Mouse (Mus musculus) heart, embryonic 13.5 days (tissue): ENCODE measurements around the gene Cnih3. TPM values are rescaled to one million over a fixed set of nuclear protein-coding genes. Genes with fewer than 3 reads are reported as not detected.

ENCODE experiments used
- ATAC-seq: fragments of 200-750 bp; cut with Nextera tagmentation; 2 replicates; pipeline ENCODE4 v1.8.0; 2017; ENCODE audit warnings: moderate TSS enrichment; ENCODE audit not compliant: insufficient number of reproducible peaks, low FRiP score, low TSS enrichment; ENCODE audit errors: extremely low read depth
- H3K27ac ChIP-seq: fragments of 300-500 bp; sonication (generic); replicated peaks from 2 replicates; pipeline ENCODE4 v1.5.1; 2015; ENCODE audit warnings: moderate library complexity, mild to moderate bottlenecking, inconsistent platforms
- H3K27me3 ChIP-seq: fragments of 300-500 bp; sonication (generic); replicated peaks from 2 replicates; pipeline ENCODE4 v1.6.1; 2015; ENCODE audit warnings: mild to moderate bottlenecking, inconsistent platforms
- H3K36me3 ChIP-seq: fragments of 300-500 bp; sonication (generic); 2 replicates; pipeline ENCODE4 v1.6.1; 2015; ENCODE audit warnings: mild to moderate bottlenecking, inconsistent platforms
- H3K4me1 ChIP-seq: fragments of 300-500 bp; sonication (generic); 2 replicates; pipeline ENCODE4 v1.6.1; 2015; ENCODE audit warnings: inconsistent platforms
- H3K4me2 ChIP-seq: fragments of 300-500 bp; sonication (generic); 2 replicates; pipeline ENCODE4 v1.6.1; 2015; ENCODE audit warnings: inconsistent platforms, mild to moderate bottlenecking, moderate library complexity
- H3K4me3 ChIP-seq: fragments of 300-500 bp; sonication (generic); 2 replicates; pipeline ENCODE4 v1.5.1; 2015; ENCODE audit warnings: moderate library complexity, mild to moderate bottlenecking, inconsistent platforms
- H3K9ac ChIP-seq: fragments of 300-500 bp; sonication (generic); 2 replicates; pipeline ENCODE4 v1.6.1; 2015; ENCODE audit warnings: inconsistent platforms, mild to moderate bottlenecking, moderate library complexity
- H3K9me3 ChIP-seq: fragments of 300-500 bp; sonication (generic); 2 replicates; pipeline ENCODE4 v1.6.1; 2016; ENCODE audit warnings: inconsistent platforms
- WGBS: fragments of 180-500 bp; shearing (Covaris S2); methylation state at CpG from one replicate; pipeline ENCODE4 v1.1.7; 2015; ENCODE audit warnings: mixed read lengths; 5-methylcytosine and 5-hydroxymethylcytosine counted together
- polyA plus RNA-seq: library from polyadenylated mRNA; unstranded; fragments of >200 nt; fragmentation: Nextera tagmentation; extraction: Ambion mirVana; gene quantifications from 2 replicates; pipeline ENCODE4 v1.2.1, GENCODE M21; 2015

The Cnih3 gene
- polyA plus RNA-seq, 1 experiment from 2014 or later, result 0.39 TPM

DNA sequence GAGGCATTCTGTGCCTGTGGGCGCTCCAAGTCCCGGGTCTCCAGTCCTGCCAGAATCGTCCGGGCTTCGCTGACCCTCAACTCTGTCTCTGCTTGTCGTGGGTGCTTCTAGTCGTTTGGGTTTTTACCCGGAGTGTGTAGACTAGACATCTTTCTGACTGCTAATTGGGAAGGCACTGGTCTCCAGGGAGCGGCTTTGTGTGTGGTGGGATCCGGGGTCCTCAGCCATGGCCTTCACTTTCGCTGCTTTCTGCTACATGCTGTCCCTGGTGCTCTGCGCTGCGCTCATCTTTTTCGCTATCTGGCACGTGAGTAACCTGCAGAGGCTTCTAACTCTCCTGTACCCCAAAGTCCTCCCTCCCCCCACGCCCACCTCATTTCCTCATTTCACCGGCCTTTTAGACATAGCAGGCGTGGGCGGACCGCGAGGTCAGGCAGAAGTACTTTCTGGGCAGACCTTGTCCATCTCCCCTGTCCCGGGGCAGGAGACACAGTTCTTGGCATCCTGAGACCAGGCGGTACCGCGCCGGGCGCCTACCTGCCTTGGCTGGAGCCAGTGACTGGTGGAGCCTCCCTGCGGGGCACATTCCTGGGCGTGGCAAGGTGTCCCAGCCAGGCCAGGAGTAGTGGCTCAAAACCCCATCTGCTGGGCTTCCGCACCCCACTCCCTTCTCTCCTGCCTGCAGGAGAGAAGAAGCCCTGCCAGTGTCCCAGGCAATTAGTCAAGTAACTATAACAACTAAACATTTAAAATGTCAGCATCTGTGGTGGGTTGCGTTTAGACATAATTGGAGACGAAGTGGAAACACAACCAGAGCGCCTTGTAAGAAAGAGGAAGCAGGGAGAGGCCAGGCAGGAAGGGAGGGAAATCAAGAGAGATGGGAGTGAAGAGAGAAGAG is 1.0 kb downstream of the Cnih3 start:
- H3K27ac ChIP-seq, result no peak overlapping the region
- H3K4me1 ChIP-seq, result peaks cover 20% of the 10 kb centered on the region
- H3K4me3 ChIP-seq, result peak overlapping the region; percentile 63
- 4% methylated on average over 33 of the region's 33 CpGs for WGBS
- peaks cover 81% of the 10 kb centered on the region for H3K27me3 ChIP-seq
- peak overlapping the region; percentile 98 for H3K4me2 ChIP-seq
- no peaks in the 10 kb centered on the region for H3K9me3 ChIP-seq
- H3K9ac ChIP-seq, result peak overlapping the region; percentile 80
- ATAC-seq, result no peak; the same call in 1 of the 2 replicates
- no peaks in the 10 kb centered on the region for H3K36me3 ChIP-seq

- no peak overlapping the region for H3K4me3 ChIP-seq
- no peak overlapping the region for H3K4me2 ChIP-seq
- peaks cover 26% of the 10 kb centered on the region for H3K4me1 ChIP-seq
- no peak for ATAC-seq
- peaks cover 5% of the 10 kb centered on the region; the same call in 1 of the 2 replicates for H3K9me3 ChIP-seq
- WGBS, result 72% methylated on average over 5 of the region's 5 CpGs
- H3K27ac ChIP-seq, result no peak overlapping the region
- peaks cover 70% of the 10 kb centered on the region for H3K27me3 ChIP-seq
- H3K9ac ChIP-seq, result no peak overlapping the region
- H3K36me3 ChIP-seq, result no peaks in the 10 kb centered on the region
Measured at GRCm38 (mm10) chr1:181355683-181356082, 3.3 kb downstream of the Cnih3 start.

- 48% methylated on average over 2 of the region's 2 CpGs for WGBS
Measured at GRCm38 (mm10) chr1:181357870-181358269, 5.4 kb downstream of the Cnih3 start.

DNA sequence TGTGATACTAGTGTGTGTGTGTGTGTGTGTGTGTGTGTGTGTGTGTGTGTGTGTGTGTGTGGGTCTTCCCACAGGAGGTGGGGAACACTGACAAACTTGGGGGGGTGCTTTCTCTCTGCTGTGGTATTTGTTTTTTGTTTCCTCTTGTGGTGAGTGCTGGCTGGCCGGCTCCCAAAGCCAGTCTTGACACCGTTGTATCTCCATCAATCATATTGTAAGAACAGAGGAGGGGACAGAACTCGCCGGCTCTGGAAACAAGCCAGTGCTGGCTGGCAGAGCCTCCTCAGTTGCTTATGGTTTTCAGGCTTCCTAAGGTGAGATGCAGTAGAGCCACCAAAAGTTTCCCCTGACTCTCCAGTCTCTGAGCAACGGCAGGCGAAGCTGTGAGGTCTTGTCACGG is 6.1 kb downstream of the Cnih3 start:
- H3K4me2 ChIP-seq, result no peak overlapping the region
- H3K9ac ChIP-seq, result no peak overlapping the region
- no peak overlapping the region for H3K27ac ChIP-seq
- H3K36me3 ChIP-seq, result no peaks in the 10 kb centered on the region
- H3K4me1 ChIP-seq, result peaks cover 9% of the 10 kb centered on the region
- WGBS, result 59% methylated on average over 7 of the region's 7 CpGs
- no peak overlapping the region for H3K4me3 ChIP-seq
- H3K9me3 ChIP-seq, result peaks cover 6% of the 10 kb centered on the region
- ATAC-seq, result no peak
- H3K27me3 ChIP-seq, result peaks cover 41% of the 10 kb centered on the region

More at GRCm38 (mm10) chr1:181357870-181358269, 5.4 kb downstream of the Cnih3 start:
- peaks cover 48% of the 10 kb centered on the region for H3K27me3 ChIP-seq
- no peak overlapping the region for H3K4me2 ChIP-seq
- H3K9me3 ChIP-seq, result peaks cover 5% of the 10 kb centered on the region; the same call in 1 of the 2 replicates
- peaks cover 15% of the 10 kb centered on the region for H3K4me1 ChIP-seq
- no peak overlapping the region for H3K9ac ChIP-seq
- no peak overlapping the region for H3K27ac ChIP-seq
- ATAC-seq, result no peak
- no peak overlapping the region for H3K4me3 ChIP-seq
- H3K36me3 ChIP-seq, result no peaks in the 10 kb centered on the region

GRCm38 (mm10) chr1:181360732-181361131 is 8.3 kb downstream of the Cnih3 start:
- 0 out of 2 replicates have a peak, but pooled peaks cover 6% of the 10 kb centered on the region for H3K4me1 ChIP-seq
- H3K9ac ChIP-seq, result no peak overlapping the region
- peaks cover 8% of the 10 kb centered on the region for H3K9me3 ChIP-seq
- H3K27ac ChIP-seq, result no peak overlapping the region
- H3K4me3 ChIP-seq, result no peak overlapping the region
- no peaks in the 10 kb centered on the region for H3K36me3 ChIP-seq
- no peak overlapping the region for H3K4me2 ChIP-seq
- ATAC-seq, result no peak
- 70% methylated on average over 3 of the region's 3 CpGs for WGBS
- peaks cover 20% of the 10 kb centered on the region for H3K27me3 ChIP-seq

- Histone ChIP-seq H3K9ac (no peak overlapping the region), H3K27ac (no peak overlapping the region), H3K4me2 (no peak overlapping the region), H3K4me3 (no peak overlapping the region), H3K27me3 (peaks cover 3% of the 10 kb centered on the region; the same call in 1 of the 2 replicates), H3K36me3 (no peaks in the 10 kb centered on the region), H3K9me3 (peaks cover 8% of the 10 kb centered on the region), H3K4me1 (0 out of 2 replicates have a peak, but pooled peaks cover 4% of the 10 kb centered on the region)
- 73% methylated on average over 4 of the region's 4 CpGs for WGBS
- ATAC-seq, result no peak
Measured at GRCm38 (mm10) chr1:181364025-181364424, 11.6 kb downstream of the Cnih3 start.

GRCm38 (mm10) chr1:181365376-181365775 is 12.9 kb downstream of the Cnih3 start:
- Histone ChIP-seq H3K27me3 (peaks cover 6% of the 10 kb centered on the region; the same call in 1 of the 2 replicates), H3K36me3 (no peaks in the 10 kb centered on the region), H3K4me3 (no peak overlapping the region), H3K9me3 (peaks cover 3% of the 10 kb centered on the region; the same call in 1 of the 2 replicates), H3K9ac (no peak overlapping the region), H3K4me1 (0 out of 2 replicates have a peak, but pooled peaks cover 4% of the 10 kb centered on the region), H3K4me2 (no peak overlapping the region), H3K27ac (no peak overlapping the region)
- ATAC-seq, result no peak
- 57% methylated on average over 3 of the region's 3 CpGs for WGBS

DNA sequence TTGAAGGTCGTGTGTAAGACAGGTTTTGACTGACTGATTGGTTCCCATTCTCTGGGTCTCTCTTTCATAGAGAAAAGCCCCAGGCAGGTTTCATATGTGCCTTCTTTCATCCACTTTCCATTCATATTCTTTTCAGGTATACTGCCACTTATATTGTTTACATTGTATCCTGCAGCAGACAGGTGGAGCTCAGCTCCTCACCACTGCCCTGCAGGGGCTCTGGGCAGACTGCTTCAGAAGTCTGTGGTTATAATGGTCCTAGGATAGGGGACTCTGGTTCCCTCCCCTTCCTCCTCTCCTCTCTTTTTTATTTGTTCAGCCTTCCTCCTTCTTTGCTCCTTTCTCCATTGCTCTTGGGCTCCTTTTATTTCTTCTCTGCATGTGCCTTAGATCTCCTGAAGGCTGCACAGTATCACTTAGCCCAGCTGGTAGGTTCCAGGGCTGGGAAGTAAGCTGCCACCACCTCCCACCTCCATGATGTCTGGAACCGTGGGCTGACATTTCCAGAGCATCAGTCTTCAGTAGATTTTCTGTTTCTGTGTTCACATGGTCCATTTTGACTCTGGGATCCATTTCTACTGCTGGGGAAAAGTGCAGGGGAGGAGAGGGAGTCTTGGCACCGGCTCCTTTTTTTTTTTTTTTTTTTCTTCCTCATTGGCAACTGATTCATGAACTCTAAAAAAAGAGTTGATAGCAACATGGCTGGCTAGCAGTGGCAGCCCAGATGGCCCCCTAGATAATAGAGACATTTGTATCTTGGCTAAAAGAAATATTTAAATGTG is 16.6 kb downstream of the Cnih3 start:
- Histone ChIP-seq H3K36me3 (no peaks in the 10 kb centered on the region), H3K9me3 (no peaks in the 10 kb centered on the region), H3K27me3 (peaks cover 11% of the 10 kb centered on the region), H3K4me2 (no peak overlapping the region), H3K4me1 (0 out of 2 replicates have a peak, but pooled peaks cover 6% of the 10 kb centered on the region), H3K9ac (no peak overlapping the region), H3K4me3 (no peak overlapping the region), H3K27ac (no peak overlapping the region)
- WGBS, result 30% methylated on average over 3 of the region's 3 CpGs
- no peak for ATAC-seq

DNA sequence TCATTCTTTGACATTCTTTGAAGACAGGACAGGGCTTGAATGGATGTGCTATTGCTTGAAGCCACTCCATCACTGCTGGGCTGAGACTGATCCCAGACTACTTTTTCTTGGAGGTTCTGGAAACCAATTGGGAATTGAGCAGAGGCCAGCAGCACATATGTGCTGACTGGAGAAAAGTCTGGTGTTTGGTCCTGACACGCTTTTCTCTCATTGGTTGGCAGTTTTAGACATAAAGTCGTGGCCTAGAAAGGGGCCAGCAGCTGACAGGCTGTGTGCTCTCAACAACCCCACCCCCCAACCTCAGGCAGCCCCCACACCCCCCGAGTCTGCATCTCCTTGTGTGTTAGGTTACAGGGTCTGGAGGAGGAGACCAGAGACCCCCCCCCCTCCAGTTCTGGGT is 17.9 kb downstream of the Cnih3 start:
- no peaks in the 10 kb centered on the region for H3K9me3 ChIP-seq
- no peak overlapping the region for H3K9ac ChIP-seq
- H3K4me2 ChIP-seq, result no peak overlapping the region
- no peak for ATAC-seq
- H3K4me3 ChIP-seq, result no peak overlapping the region
- H3K27ac ChIP-seq, result no peak overlapping the region
- H3K27me3 ChIP-seq, result peaks cover 18% of the 10 kb centered on the region
- no peaks in the 10 kb centered on the region for H3K36me3 ChIP-seq
- whole genome bisulfite sequencing, result 50% methylated on average over 3 of the region's 3 CpGs
- 0 out of 2 replicates have a peak, but pooled peaks cover 6% of the 10 kb centered on the region for H3K4me1 ChIP-seq

DNA sequence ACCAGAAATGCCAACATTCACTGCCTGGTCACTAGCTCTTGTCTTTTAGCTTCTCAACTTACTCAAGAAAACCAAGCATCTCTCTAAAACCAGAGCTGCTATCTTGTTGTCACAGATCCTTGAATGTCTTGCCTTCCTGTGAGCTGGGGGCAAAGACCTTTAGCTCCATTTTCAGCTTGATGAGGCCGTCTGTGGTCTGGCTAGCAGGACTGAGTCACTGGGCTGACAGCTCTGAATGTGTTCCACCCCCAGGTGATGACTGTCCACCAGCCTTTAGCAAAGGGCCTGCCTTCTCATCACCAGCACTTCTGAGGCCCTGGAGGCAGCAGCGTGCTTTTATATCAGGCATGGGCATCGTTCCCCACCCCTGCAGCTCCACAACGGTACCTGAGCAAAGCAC is 18.8 kb downstream of the Cnih3 start:
- ATAC-seq, result no peak
- no peak overlapping the region for H3K4me3 ChIP-seq
- H3K9me3 ChIP-seq, result no peaks in the 10 kb centered on the region
- H3K36me3 ChIP-seq, result no peaks in the 10 kb centered on the region
- peaks cover 26% of the 10 kb centered on the region for H3K27me3 ChIP-seq
- no peak overlapping the region for H3K27ac ChIP-seq
- no peak overlapping the region for H3K9ac ChIP-seq
- WGBS, result 51% methylated on average over 4 of the region's 4 CpGs
- H3K4me2 ChIP-seq, result no peak overlapping the region
- H3K4me1 ChIP-seq, result peaks cover 8% of the 10 kb centered on the region; the same call in 1 of the 2 replicates

DNA sequence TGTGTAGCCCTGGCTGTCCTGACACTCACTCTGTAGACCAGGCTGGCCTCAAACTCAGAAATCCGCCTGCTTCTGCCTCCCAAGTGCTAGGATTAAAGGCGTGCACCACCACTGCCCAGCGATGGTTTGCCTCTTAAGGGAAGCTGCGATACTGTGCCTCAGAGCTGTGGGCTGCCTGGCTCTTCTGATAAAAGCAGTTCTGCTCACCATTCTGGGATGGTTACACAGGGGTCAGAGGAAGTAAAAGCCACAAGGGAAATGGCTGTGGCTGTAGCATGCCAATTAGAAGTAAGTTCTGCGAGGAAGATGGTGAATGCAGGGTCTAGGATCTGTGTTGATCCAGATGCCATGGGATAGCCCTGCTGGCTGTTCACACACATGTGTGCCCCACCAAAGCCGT is 19.9 kb downstream of the Cnih3 start:
- no peak overlapping the region for H3K9ac ChIP-seq
- H3K4me1 ChIP-seq, result peaks cover 13% of the 10 kb centered on the region
- H3K36me3 ChIP-seq, result no peaks in the 10 kb centered on the region
- no peaks in the 10 kb centered on the region for H3K9me3 ChIP-seq
- H3K27ac ChIP-seq, result no peak overlapping the region
- no peak overlapping the region for H3K4me3 ChIP-seq
- 47% methylated on average over 6 of the region's 6 CpGs for WGBS
- ATAC-seq, result no peak
- H3K27me3 ChIP-seq, result peaks cover 28% of the 10 kb centered on the region
- no peak overlapping the region for H3K4me2 ChIP-seq
